Mouse (Mus musculus) lung, postnatal 0 days (tissue): ENCODE measurements around the gene Kctd8.

Experiments used
- CTCF ChIP-seq: IDR thresholded peaks from 2 replicates; pipeline ENCODE4 v1.5.1; 2016; ENCODE audit warnings: antibody characterized with exemption, mild to moderate bottlenecking
- EP300 ChIP-seq: IDR thresholded peaks from 2 replicates; pipeline ENCODE4 v1.6.1; 2016; ENCODE audit warnings: antibody characterized with exemption, mild to moderate bottlenecking, control low read depth

- TF ChIP-seq CTCF (no peak), EP300 (no peak)
Observed at GRCm38 (mm10) chr5:69088912-69089311, 252.6 kb downstream of the Kctd8 start.
